Mouse (Mus musculus): Measurements from ENCODE around the gene Lhx3. TPM values are rescaled to one million over a fixed set of nuclear protein-coding genes. Genes with fewer than 3 reads are reported as not detected.

Lhx3 gene
- total RNA-seq, 2 experiments from 2014 or later = not detected

Other genes starting within 250 kb of the Lhx3 start
- gene Camsap1, start 225.0 kb downstream of the Lhx3 start, total RNA-seq (2021) = 100 to 1,000 TPM; 121 to 140 TPM
- 10 to 100 TPM; 70.1 to 70.8 TPM for gene Ubac1, start 186.5 kb downstream of the Lhx3 start, total RNA-seq (2021)
- 10 to 100 TPM; 42.8 to 46.3 TPM for gene Nacc2, start 85.1 kb downstream of the Lhx3 start, total RNA-seq (2021)
- 10 to 100 TPM; 18.6 to 19.1 TPM for gene Qsox2, start 29.2 kb upstream of the Lhx3 start, total RNA-seq (2021)
- 1 to 10 TPM in 1 of 2 experiments, under 1 TPM in 1; 0.78 to 1.1 TPM for gene Ccdc187, start 86.3 kb upstream of the Lhx3 start, total RNA-seq (2021)
- 10 to 100 TPM; 83.7 to 84.2 TPM for gene Gpsm1, start 107.2 kb upstream of the Lhx3 start, total RNA-seq (2021)
- gene Dnlz, start 143.8 kb upstream of the Lhx3 start, total RNA-seq (2021) = 10 to 100 TPM; 26.6 to 27.1 TPM
- gene Card9, start 152.6 kb upstream of the Lhx3 start, total RNA-seq (2021) = 1 to 10 TPM; 2.0 to 2.6 TPM
- 10 to 100 TPM; 80.5 to 89.7 TPM for gene Snapc4, start 172.4 kb upstream of the Lhx3 start, total RNA-seq (2021)
- 100 to 1,000 TPM; 176 TPM for gene Entr1, start 181.0 kb upstream of the Lhx3 start, total RNA-seq (2021)
- gene Pmpca, start 181.1 kb upstream of the Lhx3 start, total RNA-seq (2021) = 100 to 1,000 TPM; 111 to 112 TPM
- gene Inpp5e, start 200.9 kb upstream of the Lhx3 start, total RNA-seq (2021) = 10 to 100 TPM; 17.2 to 21.0 TPM
- 10 to 100 TPM; 43.9 to 46.1 TPM for gene Sec16a, start 236.9 kb upstream of the Lhx3 start, total RNA-seq (2021)

Data from layer of hippocampus, postnatal 10 days (tissue).